Mouse (Mus musculus) neural tube, embryonic 11.5 days (tissue): ENCODE data around the gene Fbxw4. TPM values are rescaled to one million over a fixed set of nuclear protein-coding genes. Genes with fewer than 3 reads are reported as not detected.

Experiments
- polyA plus RNA-seq: library from polyadenylated mRNA; unstranded; fragments of >200 nt; fragmentation: Nextera tagmentation; extraction: Ambion mirVana; gene quantifications from 2 replicates; pipeline ENCODE4 v1.2.1, GENCODE M21; 2014

Gene Fbxw4
- polyA plus RNA-seq, 1 experiment from 2014 or later = 4.4 TPM

Other genes starting within 250 kb of the Fbxw4 start
- 15.6 and 18.5 TPM in 2 replicates for gene Poll, start 99.8 kb downstream of the Fbxw4 start, polyA plus RNA-seq
- gene Gm17018, start 99.7 kb downstream of the Fbxw4 start, polyA plus RNA-seq = 50.7 and 56.5 TPM in 2 replicates
- 0.23 and 0.72 TPM in 2 replicates for gene Fgf8, start 82.6 kb upstream of the Fbxw4 start, polyA plus RNA-seq
- gene Npm3, start 89.3 kb upstream of the Fbxw4 start, polyA plus RNA-seq = 10.1 and 10.5 TPM in 2 replicates
- gene Mgea5, start 123.5 kb upstream of the Fbxw4 start, polyA plus RNA-seq = 65.8 and 69.7 TPM in 2 replicates
- gene Kcnip2, start 155.7 kb upstream of the Fbxw4 start, polyA plus RNA-seq = 2.3 and 4.4 TPM in 2 replicates